Mouse (Mus musculus) limb, embryonic 15.5 days (tissue): ENCODE measurements around the gene Frat1. TPM values are rescaled to one million over a fixed set of nuclear protein-coding genes. Genes with fewer than 3 reads are reported as not detected.

Experiments used
- ATAC-seq: fragments of 200-750 bp; cut with Nextera tagmentation; 2 replicates; pipeline ENCODE4 v1.8.0; 2017; ENCODE audit warnings: low read depth, moderate TSS enrichment; ENCODE audit not compliant: insufficient number of reproducible peaks, low FRiP score, low TSS enrichment
- H3K27ac ChIP-seq: fragments of 300-500 bp; sonication (generic); 2 replicates; pipeline ENCODE4 v1.5.1; 2015; ENCODE audit warnings: moderate library complexity, mild to moderate bottlenecking, inconsistent platforms
- H3K27me3 ChIP-seq: fragments of 300-500 bp; sonication (generic); 2 replicates; pipeline ENCODE4 v1.6.1; 2015; ENCODE audit warnings: inconsistent platforms
- H3K36me3 ChIP-seq: fragments of 300-500 bp; sonication (generic); 2 replicates; pipeline ENCODE4 v1.6.1; 2015; ENCODE audit warnings: inconsistent platforms
- H3K4me1 ChIP-seq: fragments of 300-500 bp; sonication (generic); 2 replicates; pipeline ENCODE4 v1.6.1; 2015; ENCODE audit warnings: inconsistent platforms
- H3K4me2 ChIP-seq: fragments of 300-500 bp; sonication (generic); 2 replicates; pipeline ENCODE4 v1.6.1; 2015; ENCODE audit warnings: mild to moderate bottlenecking, inconsistent platforms
- H3K4me3 ChIP-seq: fragments of 300-500 bp; sonication (generic); 2 replicates; pipeline ENCODE4 v1.5.1; 2015; ENCODE audit warnings: mild to moderate bottlenecking, inconsistent platforms
- H3K9ac ChIP-seq: fragments of 300-500 bp; sonication (generic); 2 replicates; pipeline ENCODE4 v1.6.1; 2015; ENCODE audit warnings: inconsistent platforms
- H3K9me3 ChIP-seq: fragments of 300-500 bp; sonication (generic); 2 replicates; pipeline ENCODE4 v1.6.1; 2016; ENCODE audit warnings: inconsistent platforms
- WGBS: fragments of 180-500 bp; shearing (Covaris S2); methylation state at CpG from one replicate; pipeline ENCODE4 v1.1.7; 2015; 5-methylcytosine and 5-hydroxymethylcytosine counted together
- polyA plus RNA-seq: library from polyadenylated mRNA; unstranded; fragments of >200 nt; fragmentation: Nextera tagmentation; extraction: Ambion mirVana; gene quantifications from 2 replicates; pipeline ENCODE4 v1.2.1, GENCODE M21; 2015

Gene Frat1
- polyA plus RNA-seq, 1 experiment from 2014 or later: 4.0 TPM

DNA sequence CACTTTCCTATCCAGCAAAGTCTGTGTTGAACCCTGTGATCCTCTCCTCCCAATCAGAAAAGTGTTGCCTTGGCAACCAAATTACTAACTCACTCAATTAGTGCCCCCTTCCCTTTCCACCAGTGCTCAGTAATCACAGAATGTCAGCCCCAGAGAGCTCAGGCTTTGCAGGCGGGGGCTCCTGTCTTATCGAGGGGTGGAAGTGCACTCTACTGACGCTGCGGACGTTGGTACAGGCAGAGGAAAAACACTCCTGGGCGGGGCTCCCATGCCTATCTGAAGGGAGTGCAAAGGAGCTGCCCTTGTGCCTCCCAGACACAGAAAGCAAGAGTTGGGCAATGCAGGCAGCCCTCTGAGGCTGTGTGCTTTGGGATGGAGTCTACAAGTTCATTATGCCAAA, 6.0 kb downstream of the Frat1 start:
- Histone ChIP-seq H3K27ac (no peak overlapping the region), H3K27me3 (peaks cover 38% of the 10 kb centered on the region), H3K9me3 (no peaks in the 10 kb centered on the region), H3K4me3 (no peak overlapping the region), H3K4me1 (peaks cover 13% of the 10 kb centered on the region), H3K9ac (no peak overlapping the region), H3K4me2 (no peak overlapping the region), H3K36me3 (no peaks in the 10 kb centered on the region)
- 2% methylated on average over 6 of the region's 6 CpGs for WGBS
- no peak for ATAC-seq

DNA sequence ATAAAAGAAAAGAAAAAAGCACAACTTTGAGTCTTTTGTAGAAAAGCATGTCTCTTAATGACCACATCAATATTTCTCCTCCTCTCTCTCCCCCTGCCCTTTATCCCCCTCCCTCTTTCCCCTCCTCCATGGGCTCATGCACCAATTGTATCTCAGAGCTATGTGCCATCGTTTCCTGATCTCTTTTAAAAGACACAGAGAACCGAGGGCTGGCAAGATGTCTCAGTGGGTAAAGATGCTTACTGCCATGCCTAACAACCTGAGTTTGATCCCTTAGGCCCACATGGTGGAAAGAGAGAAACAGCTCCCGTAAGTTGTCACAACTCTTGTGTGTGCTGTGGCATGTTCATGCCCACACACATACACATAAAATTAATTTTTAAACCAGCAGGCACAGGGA, 6.9 kb downstream of the Frat1 start:
- H3K36me3 ChIP-seq: no peaks in the 10 kb centered on the region
- no peak overlapping the region for H3K9ac ChIP-seq
- peaks cover 4% of the 10 kb centered on the region for H3K4me1 ChIP-seq
- no peak overlapping the region for H3K4me2 ChIP-seq
- no peak for ATAC-seq
- H3K27me3 ChIP-seq: peaks cover 29% of the 10 kb centered on the region
- 51% methylated on average over 3 of the region's 3 CpGs for WGBS
- H3K27ac ChIP-seq: no peak overlapping the region
- no peaks in the 10 kb centered on the region for H3K9me3 ChIP-seq
- H3K4me3 ChIP-seq: no peak overlapping the region

DNA sequence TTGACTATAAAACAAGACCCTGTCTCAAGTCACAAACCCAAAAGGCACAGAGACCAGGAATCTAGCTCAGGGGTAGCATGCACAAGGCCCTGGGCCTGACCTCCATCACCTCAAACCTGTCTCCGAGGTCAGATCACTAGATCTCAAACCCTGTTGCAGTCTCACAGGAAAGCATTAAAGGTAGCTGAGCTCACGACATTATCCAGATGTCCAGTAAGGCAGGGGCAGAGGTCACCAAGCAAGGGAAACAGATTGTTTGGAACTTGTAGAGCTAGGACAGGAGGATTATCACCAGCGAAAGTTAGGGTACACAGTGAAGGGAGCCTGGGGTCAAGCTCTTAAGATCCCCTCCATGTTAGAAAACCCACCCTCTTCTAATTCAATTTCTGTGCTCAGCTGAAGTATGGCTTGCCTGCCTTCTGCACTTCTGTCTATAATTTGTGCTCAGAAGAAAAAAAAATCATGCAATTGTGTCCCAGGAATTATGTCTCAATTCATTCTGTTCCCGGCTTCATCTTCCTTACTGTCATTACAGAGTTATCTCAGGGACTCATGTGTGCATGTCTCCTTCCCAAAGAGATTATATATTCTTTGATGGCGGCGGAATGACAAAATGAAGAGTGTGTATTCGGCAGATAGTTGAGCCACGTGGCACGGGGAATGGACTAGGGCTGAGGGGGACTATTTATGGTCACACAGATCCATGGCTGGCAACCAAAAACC, 7.6 kb downstream of the Frat1 start:
- H3K4me2 ChIP-seq: no peak overlapping the region
- 48% methylated on average over 9 of the region's 9 CpGs for WGBS

DNA sequence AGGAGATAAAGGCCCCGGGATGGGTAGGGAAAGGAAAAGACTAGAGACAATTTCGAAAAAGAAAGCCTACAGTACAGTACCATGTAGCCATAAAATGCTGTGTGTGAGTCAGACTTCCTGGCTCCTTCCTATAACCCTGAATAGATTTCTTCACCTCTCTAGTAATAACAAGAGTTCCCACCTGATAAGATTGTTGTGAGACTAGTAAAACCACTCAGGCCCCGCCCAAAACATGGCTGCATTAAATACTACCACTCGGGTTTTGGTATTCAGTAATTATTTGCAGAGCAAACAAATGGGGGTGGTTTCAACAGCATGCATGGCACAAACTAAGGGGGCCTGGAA, 8.1 kb downstream of the Frat1 start:
- Histone ChIP-seq H3K36me3 (no peaks in the 10 kb centered on the region), H3K4me2 (no peak overlapping the region), H3K9me3 (no peaks in the 10 kb centered on the region), H3K9ac (no peak overlapping the region), H3K27ac (no peak overlapping the region), H3K4me3 (no peak overlapping the region), H3K27me3 (peaks cover 19% of the 10 kb centered on the region), H3K4me1 (no peaks in the 10 kb centered on the region)
- WGBS: 37% methylated on average over 4 of the region's 4 CpGs
- ATAC-seq: no peak

More for the DNA sequence above, 7.6 kb downstream of the Frat1 start:
- Histone ChIP-seq H3K9me3 (no peaks in the 10 kb centered on the region), H3K9ac (no peak overlapping the region), H3K4me3 (no peak overlapping the region), H3K36me3 (no peaks in the 10 kb centered on the region), H3K27me3 (peaks cover 24% of the 10 kb centered on the region), H3K4me1 (no peaks in the 10 kb centered on the region), H3K27ac (no peak overlapping the region)
- ATAC-seq: no peak

DNA sequence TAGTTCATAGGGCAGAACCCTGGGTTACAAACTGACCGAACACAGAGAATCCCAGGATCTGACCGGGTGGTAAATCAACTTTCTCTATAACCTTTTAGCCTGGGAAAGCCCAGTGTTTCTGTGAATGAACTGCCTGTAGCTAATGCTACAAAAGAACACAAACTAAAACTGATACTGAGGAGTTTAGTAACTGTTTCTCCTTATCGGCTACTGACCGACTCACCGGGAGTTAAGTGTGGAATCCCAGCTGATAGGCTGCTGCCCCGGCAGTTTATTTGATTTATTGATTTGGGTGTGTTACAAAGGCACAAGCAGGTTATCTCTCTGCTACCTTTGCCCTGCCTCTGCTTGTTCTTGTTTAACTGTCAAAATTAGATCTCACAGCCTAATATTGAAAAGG, 9.0 kb downstream of the Frat1 start:
- ATAC-seq: no peak

DNA sequence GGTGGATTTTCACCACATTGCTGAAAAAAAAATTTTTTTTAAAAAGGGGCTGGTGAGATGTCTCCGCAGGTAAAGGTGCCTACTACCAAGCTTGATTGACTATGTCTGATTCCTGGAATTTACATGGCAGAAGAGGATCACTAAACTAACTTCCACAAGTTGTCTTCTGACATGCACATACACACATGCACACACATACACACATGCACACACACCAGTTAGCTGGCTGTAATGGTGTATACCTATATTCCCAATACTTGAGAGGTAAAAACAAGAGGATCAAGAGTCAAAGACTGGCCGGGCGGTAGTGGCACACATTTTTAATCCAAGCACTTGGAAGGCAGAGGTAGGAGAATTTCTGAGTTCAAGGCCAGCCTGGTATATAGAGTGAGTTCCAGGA, 9.9 kb downstream of the Frat1 start:
- no peaks in the 10 kb centered on the region for H3K9me3 ChIP-seq
- WGBS: 92% methylated on average over 3 of the region's 3 CpGs
- H3K27ac ChIP-seq: no peak overlapping the region
- H3K4me2 ChIP-seq: no peak overlapping the region
- H3K9ac ChIP-seq: no peak overlapping the region
- ATAC-seq: no peak
- no peaks in the 10 kb centered on the region for H3K36me3 ChIP-seq
- H3K4me3 ChIP-seq: no peak overlapping the region
- no peaks in the 10 kb centered on the region for H3K4me1 ChIP-seq
- peaks cover 9% of the 10 kb centered on the region; the same call in 1 of the 2 replicates for H3K27me3 ChIP-seq

More for the DNA sequence above, 9.0 kb downstream of the Frat1 start:
- Histone ChIP-seq H3K4me1 (no peaks in the 10 kb centered on the region), H3K27me3 (peaks cover 9% of the 10 kb centered on the region), H3K9me3 (no peaks in the 10 kb centered on the region), H3K36me3 (no peaks in the 10 kb centered on the region), H3K27ac (no peak overlapping the region), H3K4me3 (no peak overlapping the region), H3K4me2 (no peak overlapping the region), H3K9ac (no peak overlapping the region)
- 39% methylated on average over 6 of the region's 6 CpGs for WGBS

DNA sequence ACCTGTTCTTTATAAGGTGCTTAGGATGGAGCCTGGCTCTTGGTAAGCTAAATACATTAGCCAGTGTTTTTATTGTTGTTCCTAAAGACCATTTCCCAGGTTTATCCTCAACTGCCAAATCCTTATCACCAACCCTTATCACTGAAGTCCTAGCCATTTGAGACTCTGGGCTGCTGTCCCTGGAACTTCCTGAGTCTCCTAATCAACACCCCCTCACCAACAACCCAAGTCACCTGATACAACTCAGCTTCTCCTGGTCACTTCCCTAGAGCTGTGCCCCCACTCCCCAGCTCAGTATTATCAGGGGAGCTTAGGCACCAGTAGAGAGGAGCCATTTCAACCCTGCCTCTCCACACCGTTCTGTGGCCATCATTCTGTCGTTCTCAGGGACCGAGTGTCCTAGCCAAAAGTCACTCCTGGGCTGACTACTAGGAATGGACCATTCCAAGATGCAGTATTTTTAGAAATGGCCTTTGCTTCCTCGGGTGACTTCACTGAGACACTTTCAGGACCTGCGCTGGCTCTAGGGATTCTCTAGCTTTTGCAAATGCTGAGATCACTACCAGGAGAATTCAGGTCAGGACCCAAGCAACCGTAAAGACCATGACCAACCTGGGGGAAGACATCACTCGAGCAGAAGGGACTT, 11.5 kb downstream of the Frat1 start:
- Histone ChIP-seq H3K36me3 (no peaks in the 10 kb centered on the region), H3K27me3 (peaks cover 11% of the 10 kb centered on the region; the same call in 1 of the 2 replicates), H3K27ac (no peak overlapping the region), H3K4me1 (peaks cover 2% of the 10 kb centered on the region; the same call in 1 of the 2 replicates), H3K9me3 (no peaks in the 10 kb centered on the region), H3K9ac (no peak overlapping the region), H3K4me3 (no peak overlapping the region), H3K4me2 (no peak overlapping the region)
- WGBS: 76% methylated on average over 7 of the region's 7 CpGs
- ATAC-seq: no peak

DNA sequence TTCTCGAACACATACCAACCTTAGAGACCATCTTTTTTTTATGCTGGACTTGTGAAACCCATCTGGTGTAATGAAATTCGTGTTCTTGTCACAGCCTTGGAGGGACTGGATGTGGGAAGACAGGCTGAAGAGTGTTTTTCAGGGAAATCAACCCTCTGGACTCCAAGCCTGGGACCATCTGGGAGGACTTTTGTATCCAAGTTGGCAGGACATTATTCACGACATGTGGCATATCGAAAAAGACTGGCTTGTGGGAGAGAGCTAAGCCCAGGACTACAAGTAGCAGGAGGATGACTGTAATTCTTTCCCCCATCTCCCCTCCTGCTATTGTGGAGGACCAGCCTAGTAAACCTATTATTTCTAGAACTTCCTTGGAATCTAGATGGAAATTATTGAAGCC, 12.4 kb downstream of the Frat1 start:
- Histone ChIP-seq H3K9me3 (no peaks in the 10 kb centered on the region), H3K9ac (no peak overlapping the region), H3K36me3 (no peaks in the 10 kb centered on the region), H3K27me3 (peaks cover 9% of the 10 kb centered on the region; the same call in 1 of the 2 replicates), H3K4me1 (peaks cover 12% of the 10 kb centered on the region; the same call in 1 of the 2 replicates), H3K27ac (no peak overlapping the region), H3K4me3 (no peak overlapping the region), H3K4me2 (no peak overlapping the region)
- no peak for ATAC-seq
- 76% methylated on average over 4 of the region's 4 CpGs for WGBS

DNA sequence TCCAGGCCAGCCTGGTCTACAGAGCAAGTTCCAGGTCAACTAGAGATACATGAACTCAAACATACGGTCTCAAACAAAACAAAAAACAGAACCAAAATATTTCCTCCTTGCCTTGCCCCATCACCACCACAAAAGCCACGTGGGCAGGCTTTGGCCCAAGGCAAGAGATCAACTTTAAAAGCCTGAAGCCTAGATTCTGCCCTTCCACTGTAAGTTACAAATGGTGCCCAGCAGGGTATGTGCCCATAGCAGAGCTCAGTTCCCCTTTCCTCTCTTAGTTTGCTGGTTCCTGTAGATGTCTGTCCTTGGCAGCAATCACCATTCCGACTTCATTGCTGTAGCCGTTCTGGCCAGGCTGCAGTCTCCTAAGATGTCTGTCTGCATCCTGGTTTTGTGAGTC, 12.9 kb downstream of the Frat1 start:
- H3K27me3 ChIP-seq: peaks cover 9% of the 10 kb centered on the region; the same call in 1 of the 2 replicates
- H3K4me1 ChIP-seq: peaks cover 14% of the 10 kb centered on the region; the same call in 1 of the 2 replicates
- H3K27ac ChIP-seq: no peak overlapping the region
- no peak overlapping the region for H3K4me2 ChIP-seq
- ATAC-seq: no peak
- H3K36me3 ChIP-seq: no peaks in the 10 kb centered on the region
- no peak overlapping the region for H3K9ac ChIP-seq
- no peak overlapping the region for H3K4me3 ChIP-seq
- no peaks in the 10 kb centered on the region for H3K9me3 ChIP-seq
- WGBS: 78% methylated on average over 4 of the region's 4 CpGs

DNA sequence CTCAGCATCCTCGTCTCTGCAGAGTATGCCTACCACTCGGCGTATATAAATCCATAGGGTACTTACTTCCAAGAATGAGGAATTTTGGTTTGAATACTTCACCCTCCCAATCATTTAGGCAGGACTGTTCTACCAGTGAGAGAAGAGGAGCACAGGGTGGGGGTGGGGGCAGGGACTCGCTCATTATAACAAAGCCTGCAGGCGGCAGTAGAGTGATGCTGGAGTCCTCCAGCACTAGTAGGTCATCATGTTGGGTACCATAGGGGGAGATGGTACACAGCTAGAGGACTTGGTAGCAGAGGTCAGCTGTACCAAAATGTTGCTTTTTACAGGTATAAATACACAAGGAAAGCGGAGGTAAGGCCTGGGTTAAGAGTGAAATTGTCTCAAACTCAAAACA, 14.6 kb downstream of the Frat1 start:
- no peak overlapping the region for H3K4me2 ChIP-seq
- no peaks in the 10 kb centered on the region for H3K9me3 ChIP-seq
- no peak overlapping the region for H3K9ac ChIP-seq
- ATAC-seq: no peak
- 83% methylated on average over 6 of the region's 6 CpGs for WGBS
- no peak overlapping the region for H3K27ac ChIP-seq
- peaks cover 14% of the 10 kb centered on the region; the same call in 1 of the 2 replicates for H3K4me1 ChIP-seq
- H3K36me3 ChIP-seq: no peaks in the 10 kb centered on the region
- H3K27me3 ChIP-seq: peaks cover 9% of the 10 kb centered on the region; the same call in 1 of the 2 replicates
- no peak overlapping the region for H3K4me3 ChIP-seq

DNA sequence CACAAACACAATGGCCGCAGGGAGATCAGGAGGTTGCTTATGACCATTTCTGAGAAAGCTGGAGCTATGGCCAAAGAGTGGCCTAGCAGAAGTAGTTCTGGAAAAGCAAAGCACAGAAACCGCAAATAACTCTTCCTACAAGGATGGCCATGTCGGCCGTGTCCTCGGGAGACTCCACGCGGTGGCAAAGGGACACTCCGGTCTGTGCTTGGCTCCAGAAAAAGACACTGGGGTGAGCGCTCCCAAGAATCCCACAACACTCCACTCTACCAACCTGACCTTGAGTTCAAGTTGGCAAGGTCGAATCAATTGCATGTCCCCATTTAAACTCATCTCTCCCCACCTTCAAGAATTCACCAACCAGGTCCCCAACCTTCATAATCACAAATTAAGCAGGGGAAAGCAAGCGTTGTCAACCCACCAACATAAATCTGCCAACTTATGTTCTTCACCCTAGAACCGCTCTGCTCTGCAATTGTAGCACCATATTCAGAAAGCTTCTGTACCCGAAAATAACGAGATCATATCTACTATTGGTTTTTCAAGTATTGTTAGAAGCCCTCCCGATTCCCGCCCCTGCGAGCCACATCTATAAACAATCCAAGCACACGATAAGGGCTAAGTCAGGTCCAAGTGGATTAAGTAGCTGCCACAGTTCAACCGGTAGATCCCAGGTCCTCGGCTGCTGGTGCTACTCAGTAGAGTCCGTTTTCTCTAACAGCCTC, 16.8 kb downstream of the Frat1 start:
- no peaks in the 10 kb centered on the region for H3K9me3 ChIP-seq
- H3K4me2 ChIP-seq: peak overlapping the region; percentile 97
- no peak for ATAC-seq
- 20% methylated on average over 21 of the region's 21 CpGs for WGBS
- no peaks in the 10 kb centered on the region for H3K36me3 ChIP-seq
- peaks cover 30% of the 10 kb centered on the region for H3K4me1 ChIP-seq
- H3K9ac ChIP-seq: peak overlapping the region; percentile 61
- H3K27me3 ChIP-seq: peaks cover 9% of the 10 kb centered on the region; the same call in 1 of the 2 replicates
- peak overlapping the region; percentile 70 for H3K4me3 ChIP-seq
- no peak overlapping the region for H3K27ac ChIP-seq

DNA sequence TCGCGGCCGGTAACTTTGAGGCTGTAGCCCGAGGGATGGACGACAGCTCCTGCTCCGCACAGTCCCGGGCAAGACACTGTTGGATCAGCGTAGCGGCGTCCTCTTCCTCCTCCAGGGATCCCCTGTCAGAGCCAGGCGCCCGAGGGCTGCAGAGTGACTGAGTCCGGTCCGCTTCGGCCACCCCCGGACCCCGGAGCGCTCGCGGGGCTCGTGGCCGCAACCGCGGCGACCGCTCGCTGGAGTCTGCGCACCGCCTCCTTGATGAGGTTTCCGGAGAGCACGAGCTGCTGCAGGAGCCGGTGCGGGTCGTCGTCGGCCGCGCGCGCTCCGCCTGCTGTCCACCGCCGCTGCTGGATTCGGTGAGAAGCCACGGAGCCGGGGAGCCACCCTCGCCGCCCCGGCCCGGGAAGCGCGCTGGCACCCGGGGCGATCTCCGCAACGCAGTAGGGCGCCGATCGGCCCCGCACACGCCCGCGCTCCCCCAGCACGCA, 17.4 kb downstream of the Frat1 start:
- Histone ChIP-seq H3K9ac (peak overlapping the region; percentile 61), H3K4me1 (peaks cover 30% of the 10 kb centered on the region), H3K36me3 (no peaks in the 10 kb centered on the region), H3K27ac (peak overlapping the region; percentile 91), H3K27me3 (peaks cover 9% of the 10 kb centered on the region; the same call in 1 of the 2 replicates), H3K9me3 (no peaks in the 10 kb centered on the region), H3K4me2 (peak overlapping the region; percentile 97), H3K4me3 (peak overlapping the region; percentile 70)
- under 1% methylated on average over 44 of the region's 64 CpGs for WGBS
- ATAC-seq: no peak
